Mouse (Mus musculus) intestine, embryonic 14.5 days (tissue): Measurements from ENCODE around the gene Trappc3. TPM values are rescaled to one million over a fixed set of nuclear protein-coding genes. Genes with fewer than 3 reads are reported as not detected.
"Not testable (repeated sequence)": the region's sequence is repeated elsewhere in the genome, so short reads cannot be mapped to it uniquely, and the experiment has no call there.

Source experiments
- ATAC-seq: fragments of 200-750 bp; cut with Nextera tagmentation; replicated peaks from 2 replicates; pipeline ENCODE4 v1.8.0; 2017; ENCODE audit warnings: low read depth, moderate number of reproducible peaks, moderate TSS enrichment, moderate library complexity; ENCODE audit not compliant: low FRiP score, low TSS enrichment
- DNase-seq: peaks from one replicate; pipeline ENCODE4 v3.0.0-alpha.2; 2018; ENCODE audit warnings: low spot score
- H3K27ac ChIP-seq: fragments of 300-500 bp; sonication (generic); 2 replicates; pipeline ENCODE4 v1.5.1; 2014; ENCODE audit warnings: low read depth, mild to moderate bottlenecking, control low read depth
- H3K27me3 ChIP-seq: fragments of 300-500 bp; sonication (generic); replicated peaks from 2 replicates; pipeline ENCODE4 v1.6.1; 2014; ENCODE audit warnings: low read length, control low read depth; ENCODE audit not compliant: control insufficient read depth, insufficient read depth
- H3K36me3 ChIP-seq: fragments of 300-500 bp; sonication (generic); 2 replicates; pipeline ENCODE4 v1.6.1; 2014; ENCODE audit warnings: low read length, control low read depth; ENCODE audit not compliant: control insufficient read depth, insufficient read depth
- H3K4me1 ChIP-seq: fragments of 300-500 bp; sonication (generic); replicated peaks from 2 replicates; pipeline ENCODE4 v1.6.1; 2014; ENCODE audit warnings: low read length, control low read depth, mixed read lengths; ENCODE audit not compliant: control insufficient read depth, insufficient read depth
- H3K4me2 ChIP-seq: fragments of 300-500 bp; sonication (generic); 2 replicates; pipeline ENCODE4 v1.6.1; 2014; ENCODE audit warnings: low read length
- H3K4me3 ChIP-seq: fragments of 300-500 bp; sonication (generic); 2 replicates; pipeline ENCODE4 v1.5.1; 2014; ENCODE audit warnings: low read depth, low read length, control low read depth, mixed read lengths
- H3K9ac ChIP-seq: fragments of 300-500 bp; sonication (generic); 2 replicates; pipeline ENCODE4 v1.6.1; 2014; ENCODE audit warnings: mild to moderate bottlenecking, low read length
- H3K9me3 ChIP-seq: fragments of 300-500 bp; sonication (generic); 2 replicates; pipeline ENCODE4 v1.6.1; 2016; ENCODE audit warnings: low read length, control low read depth; ENCODE audit not compliant: control insufficient read depth
- WGBS: fragments of 180-500 bp; shearing (Covaris S2); extraction: QIAGEN DNeasy Blood & Tissue Kit; methylation state at CpG from one replicate; pipeline ENCODE4 v1.1.7; 2014; 5-methylcytosine and 5-hydroxymethylcytosine counted together
- polyA plus RNA-seq: library from polyadenylated mRNA; unstranded; fragments of >200 nt; fragmentation: Nextera tagmentation; extraction: Ambion mirVana; gene quantifications from 2 replicates; pipeline ENCODE4 v1.2.1, GENCODE M21; 2014

The Trappc3 gene
- polyA plus RNA-seq: 20.5 and 24.6 TPM in 2 replicates

DNA sequence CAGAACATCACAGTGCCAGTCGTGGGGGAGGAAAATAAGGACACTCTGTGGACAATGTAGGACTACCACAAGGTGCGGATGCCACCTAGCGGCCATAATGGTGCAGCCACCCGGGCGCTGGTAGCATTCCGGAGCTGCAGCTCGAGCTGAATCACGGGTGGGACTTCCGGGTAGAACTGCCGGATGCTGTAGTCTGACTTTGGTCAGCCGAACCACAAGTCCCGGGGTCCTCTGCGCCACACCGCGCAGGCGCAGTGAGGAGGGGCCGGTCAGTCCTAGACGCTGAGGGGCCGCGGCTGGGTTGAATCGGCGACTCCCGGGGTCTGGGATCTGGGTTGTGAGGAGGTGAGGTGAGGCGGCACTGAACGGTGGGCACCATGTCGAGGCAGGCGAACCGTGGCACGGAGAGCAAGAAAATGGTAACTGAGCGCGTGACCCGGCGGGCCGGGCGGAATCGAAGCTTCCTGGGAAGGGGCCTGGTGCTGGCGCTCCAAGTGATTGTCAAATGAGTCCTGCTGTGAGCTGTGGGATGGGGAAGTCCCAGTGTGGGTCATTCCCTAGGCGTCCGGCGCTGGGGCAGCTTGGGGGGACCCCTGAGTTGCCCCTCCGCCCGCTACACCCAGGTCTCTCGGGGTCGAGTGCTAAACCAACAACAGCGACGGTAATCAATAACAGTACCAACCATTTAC, at the start of gene Trappc3:
Gene Trappc3 (plus strand): TSS at position 207 of the 689 bp plus-strand sequence.
- Histone ChIP-seq H3K27ac (peak within 1 kb of the TSS; percentile 96), H3K4me3 (peak within 1 kb of the TSS; percentile 77), H3K4me1 (peaks cover 47% of the 10 kb centered on the region), H3K9ac (peak within 1 kb of the TSS; percentile 84), H3K4me2 (peak within 1 kb of the TSS; percentile 79), H3K9me3 (no peaks in the 10 kb centered on the region), H3K36me3 (0 out of 2 replicates have a peak, but pooled peaks cover 5% of the 10 kb centered on the region), H3K27me3 (no peaks in the 10 kb centered on the region)
- under 1% methylated on average over 46 of the region's 46 CpGs for WGBS
- ATAC-seq: peak; percentile 90
- peak; percentile 99 for DNase-seq

DNA sequence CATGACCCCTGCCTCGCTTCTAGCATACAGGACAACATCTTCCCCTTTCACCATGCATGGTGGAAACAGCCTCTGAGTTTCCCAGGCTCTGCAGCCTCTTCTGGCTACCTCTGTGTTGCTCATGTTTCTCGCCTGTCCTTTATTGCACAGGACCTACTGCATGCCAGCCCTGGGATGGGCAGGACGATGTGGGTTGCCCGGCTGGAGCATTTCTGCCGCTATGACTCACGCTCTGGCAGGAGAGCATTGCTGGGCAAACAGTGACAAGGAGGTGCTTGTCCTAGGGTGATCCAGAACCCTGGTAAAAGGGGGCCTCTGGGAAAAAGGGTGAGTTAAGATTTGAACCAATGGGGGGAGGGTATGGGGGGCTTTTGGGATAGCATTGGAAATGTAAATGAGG, 44.4 kb upstream of the Trappc3 start:
- no peak for DNase-seq
- ATAC-seq: no peak
- Histone ChIP-seq H3K4me1 (no peaks in the 10 kb centered on the region), H3K27me3 (no peaks in the 10 kb centered on the region), H3K4me2 (no peak overlapping the region), H3K36me3 (no peaks in the 10 kb centered on the region), H3K27ac (no peak overlapping the region), H3K4me3 (no peak overlapping the region), H3K9ac (no peak overlapping the region), H3K9me3 (no peaks in the 10 kb centered on the region)
- 76% methylated on average over 6 of the region's 6 CpGs for WGBS

- not testable (repeated sequence) for H3K9ac ChIP-seq, H3K9me3 ChIP-seq, ATAC-seq, H3K27me3 ChIP-seq, H3K4me1 ChIP-seq, H3K4me2 ChIP-seq, H3K36me3 ChIP-seq, H3K27ac ChIP-seq, H3K4me3 ChIP-seq, DNase-seq
- WGBS: 73% methylated on average over 3 of the region's 3 CpGs
Measured at GRCm38 (mm10) chr4:126219540-126219939, 42.6 kb upstream of the Trappc3 start.

DNA sequence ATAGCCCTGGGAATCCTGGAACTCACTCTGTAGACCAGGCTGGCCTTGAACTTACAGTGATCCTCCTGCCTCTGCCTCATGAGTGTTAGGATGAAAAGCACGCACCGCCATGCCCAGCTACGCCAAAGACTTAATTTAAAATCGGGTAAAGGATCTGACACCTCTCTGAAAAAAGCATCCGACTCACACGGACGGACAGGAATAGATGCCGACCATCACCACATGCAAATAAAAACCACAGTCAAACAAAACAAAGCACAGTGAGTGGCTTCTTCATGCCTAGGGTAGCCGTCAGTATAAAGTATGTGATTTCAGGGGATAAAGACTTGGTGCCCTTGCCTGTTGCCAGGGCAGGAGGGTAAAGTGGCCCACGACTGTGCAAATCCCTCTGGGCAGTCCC, 42.1 kb upstream of the Trappc3 start:
- H3K4me3 ChIP-seq: no peak overlapping the region
- H3K27ac ChIP-seq: no peak overlapping the region
- WGBS: 92% methylated on average over 10 of the region's 10 CpGs
- H3K4me1 ChIP-seq: no peaks in the 10 kb centered on the region
- DNase-seq (no peak), ATAC-seq (no peak)
- H3K27me3 ChIP-seq: no peaks in the 10 kb centered on the region
- H3K4me2 ChIP-seq: no peak overlapping the region
- no peaks in the 10 kb centered on the region for H3K36me3 ChIP-seq
- no peaks in the 10 kb centered on the region for H3K9me3 ChIP-seq
- no peak overlapping the region for H3K9ac ChIP-seq

GRCm38 (mm10) chr4:126222631-126223030, 39.5 kb upstream of the Trappc3 start:
- H3K4me2 ChIP-seq: no peak overlapping the region
- no peaks in the 10 kb centered on the region for H3K27me3 ChIP-seq
- DNase-seq: no peak
- peaks cover 4% of the 10 kb centered on the region; the same call in 1 of the 2 replicates for H3K4me1 ChIP-seq
- no peak overlapping the region for H3K9ac ChIP-seq
- 86% methylated on average over 11 of the region's 11 CpGs for WGBS
- H3K36me3 ChIP-seq: no peaks in the 10 kb centered on the region
- H3K9me3 ChIP-seq: no peaks in the 10 kb centered on the region
- H3K4me3 ChIP-seq: no peak overlapping the region
- ATAC-seq: no peak
- H3K27ac ChIP-seq: no peak overlapping the region

- H3K36me3 ChIP-seq: peaks cover 17% of the 10 kb centered on the region
- no peaks in the 10 kb centered on the region for H3K9me3 ChIP-seq
- H3K4me1 ChIP-seq: peaks cover 7% of the 10 kb centered on the region; the same call in 1 of the 2 replicates
- DNase-seq (no peak), ATAC-seq (no peak)
- no peak overlapping the region for H3K27ac ChIP-seq
- H3K4me2 ChIP-seq: no peak overlapping the region
- no peaks in the 10 kb centered on the region for H3K27me3 ChIP-seq
- H3K4me3 ChIP-seq: no peak overlapping the region
- WGBS: 51% methylated on average over 12 of the region's 12 CpGs
- H3K9ac ChIP-seq: no peak overlapping the region
Measured at GRCm38 (mm10) chr4:126226640-126227039, 35.5 kb upstream of the Trappc3 start.

DNA sequence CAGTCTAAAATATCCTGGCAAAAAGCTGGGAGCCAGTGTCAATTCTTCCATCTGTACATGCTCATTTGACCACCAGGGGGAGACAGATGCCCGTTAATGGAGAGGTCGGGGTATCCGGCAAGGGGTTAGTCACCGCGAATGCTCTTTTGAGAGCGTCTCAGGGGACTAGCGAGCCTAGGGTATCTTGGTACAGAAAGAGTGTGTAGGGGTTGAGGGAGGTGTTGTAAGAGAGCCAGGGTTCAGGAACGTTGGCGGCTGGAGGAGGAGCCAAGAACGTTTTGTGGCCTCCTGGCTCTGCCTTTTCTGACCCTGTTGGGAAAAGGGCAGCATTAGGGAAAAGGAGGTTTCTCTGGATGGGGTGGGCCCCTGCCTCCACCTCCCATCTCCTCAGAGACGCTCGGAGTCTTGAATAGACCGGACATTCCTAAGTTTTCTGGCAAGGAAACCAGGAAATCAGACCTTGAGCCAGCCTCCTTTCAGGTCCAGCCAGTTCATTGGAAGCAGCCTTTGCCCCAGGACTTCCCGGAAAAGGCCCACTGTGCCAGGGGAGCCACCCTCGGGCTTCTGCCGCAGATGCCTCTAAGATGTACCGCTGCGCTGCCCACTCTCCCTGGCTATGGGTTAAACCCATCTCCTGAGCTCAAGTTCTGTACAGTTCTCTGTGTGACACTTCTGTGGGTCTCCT, 34.9 kb upstream of the Trappc3 start:
- ATAC-seq (peak; percentile 70), DNase-seq (peak; percentile 93)
- Histone ChIP-seq H3K9me3 (no peaks in the 10 kb centered on the region), H3K4me3 (peak overlapping the region; percentile 20), H3K9ac (0 out of 2 replicates have a peak overlapping the region, but pooled peaks have one; percentile 5), H3K4me2 (peak overlapping the region; percentile 45), H3K36me3 (peaks cover 23% of the 10 kb centered on the region), H3K4me1 (peaks cover 7% of the 10 kb centered on the region; the same call in 1 of the 2 replicates), H3K27me3 (no peaks in the 10 kb centered on the region), H3K27ac (no peak overlapping the region; the same call in 1 of the 2 replicates)
- WGBS: 7% methylated on average over 18 of the region's 18 CpGs

GRCm38 (mm10) chr4:126228144-126228543, 34.0 kb upstream of the Trappc3 start:
- no peak overlapping the region for H3K27ac ChIP-seq
- ATAC-seq: no peak

More at GRCm38 (mm10) chr4:126228144-126228543, 34.0 kb upstream of the Trappc3 start:
- no peak overlapping the region for H3K4me2 ChIP-seq
- 21% methylated on average over 5 of the region's 5 CpGs for WGBS
- peaks cover 32% of the 10 kb centered on the region for H3K36me3 ChIP-seq
- H3K9ac ChIP-seq: no peak overlapping the region
- no peaks in the 10 kb centered on the region for H3K9me3 ChIP-seq
- no peak overlapping the region for H3K4me3 ChIP-seq
- DNase-seq: no peak
- no peaks in the 10 kb centered on the region for H3K27me3 ChIP-seq
- H3K4me1 ChIP-seq: peaks cover 7% of the 10 kb centered on the region; the same call in 1 of the 2 replicates
